Mouse (Mus musculus) myocyte (in vitro differentiated cells): ENCODE measurements around the gene Tmem41b.

Experiments
- E2F4 ChIP-seq: IDR thresholded peaks from one replicate; pipeline ENCODE4 v1.6.1; 2011; ENCODE audit warnings: mild to moderate bottlenecking, control low read depth, moderate library complexity; ENCODE audit not compliant: insufficient read depth
- MAX ChIP-seq: IDR thresholded peaks from one replicate; pipeline ENCODE4 v1.6.1; 2011; ENCODE audit warnings: low read depth, mild to moderate bottlenecking, control low read depth
- MYOD1 ChIP-seq, 3 experiments: IDR thresholded peaks; one replicate each; pipeline ENCODE4 v1.6.1; 2011; ENCODE audit warnings: control low read depth in 2 of 3, low read depth in 2 of 3, mild to moderate bottlenecking in 2 of 3, moderate library complexity in 1 of 3; ENCODE audit not compliant: insufficient read length in 2 of 3, control insufficient read depth in 1 of 3
- POLR2A ChIP-seq: IDR thresholded peaks from one replicate; pipeline ENCODE4 v1.6.1; 2011; ENCODE audit warnings: low read depth, mild to moderate bottlenecking, control low read depth, moderate library complexity; ENCODE audit not compliant: insufficient read length
- POLR2AphosphoS2 ChIP-seq: IDR thresholded peaks from one replicate; pipeline ENCODE4 v1.6.1; 2011; ENCODE audit warnings: low read depth, control low read depth; ENCODE audit not compliant: insufficient read length

DNA sequence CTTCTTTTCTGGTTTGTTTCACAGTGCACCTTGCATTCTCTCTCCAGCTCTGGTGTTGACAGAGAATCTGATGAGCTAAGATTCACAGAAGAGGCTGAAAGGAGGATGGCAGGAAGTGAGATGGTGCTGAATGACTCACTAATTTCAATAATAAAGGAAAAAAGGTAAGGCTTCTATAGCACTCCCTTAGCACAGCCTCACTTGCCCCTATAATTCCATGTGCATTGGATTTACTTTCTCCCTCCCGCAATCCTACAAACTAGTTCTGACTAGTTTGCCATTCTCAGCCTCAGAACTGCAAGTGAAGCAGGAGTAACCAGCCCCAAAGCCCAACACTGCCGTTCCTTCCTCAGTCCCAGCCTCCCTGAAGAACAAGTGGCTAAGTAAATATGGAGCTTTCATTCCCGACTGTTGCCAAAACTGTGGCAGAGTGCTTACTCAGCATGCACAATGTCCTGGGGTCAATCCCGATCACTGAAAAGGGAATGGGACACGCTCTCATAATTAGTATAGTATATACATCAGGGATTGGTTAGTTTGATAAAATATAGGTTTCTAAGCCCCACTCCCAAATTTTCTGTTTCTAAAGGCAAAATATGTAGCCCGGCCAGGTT, 42.2 kb downstream of the Tmem41b start:
- no peak for TF ChIP-seq POLR2AphosphoS2
- TF ChIP-seq E2F4: no peak
- no peak for TF ChIP-seq POLR2A
- no peak for TF ChIP-seq MYOD1 (IDR thresholded peaks at IDR 0.05; ENCODE audit: control insufficient read depth in 1 of 3, insufficient read length in 2 of 3, low read depth in 2 of 3)
- no peak for TF ChIP-seq MAX
